Mouse (Mus musculus) layer of hippocampus, adult 18-20 months (tissue): ENCODE results near the gene Stat3. TPM values are rescaled to one million over a fixed set of nuclear protein-coding genes. Genes with fewer than 3 reads are reported as not detected.
A peak's percentile ranks its signal among the peaks of the same experiment; 100 is the strongest.

Experiments
- DNase-seq, 2 experiments: peaks; one replicate each; pipeline ENCODE4 v3.0.0; 2022; ENCODE audit warnings: low spot score in 2 of 2
- long read RNA-seq: library from polyadenylated mRNA; stranded (forward); transcript quantifications from one replicate; pipeline ENCODE4 v2.0.0, GENCODE M21; 2021
- total RNA-seq, 2 experiments: library from RNA; stranded (reverse); gene quantifications; 2 replicates each; pipeline ENCODE4 v1.2.3; 2021

Gene Stat3
- total RNA-seq: 10 to 100 TPM; 35.5 to 35.9 TPM
- long read RNA-seq, full-length matches to known transcripts: 77 of 86 reads
- long read RNA-seq, partial matches to known transcripts: 1 of 86 reads
- long read RNA-seq, other reads (novel, unspliced or antisense): 8 of 86 reads

GRCm38 (mm10) chr11:100939512-100940151 is at the start of gene Stat3:
Gene Stat3, minus strand, starts transcription at chr11:100939540.
- DNase-seq: peak; percentile 98 to 100

- no peak for DNase-seq
Observed at GRCm38 (mm10) chr11:100988674-100989073, 49.3 kb upstream of the Stat3 start.

- no peak for DNase-seq
Observed at GRCm38 (mm10) chr11:100985607-100986006, 46.3 kb upstream of the Stat3 start.

- DNase-seq: no peak
Observed at GRCm38 (mm10) chr11:100983778-100984131, 44.4 kb upstream of the Stat3 start.

GRCm38 (mm10) chr11:100983125-100983777 is 43.9 kb upstream of the Stat3 start:
- peak; percentile 48 to 82 for DNase-seq

GRCm38 (mm10) chr11:100982087-100982486 is 42.7 kb upstream of the Stat3 start:
- no peak for DNase-seq

- no peak for DNase-seq
Observed at GRCm38 (mm10) chr11:100981236-100981635, 41.9 kb upstream of the Stat3 start.

GRCm38 (mm10) chr11:100980438-100980837 is 41.1 kb upstream of the Stat3 start:
- DNase-seq: no peak

- no peak for DNase-seq
Observed at GRCm38 (mm10) chr11:100979887-100980286, 40.5 kb upstream of the Stat3 start.

- no peak for DNase-seq
Observed at GRCm38 (mm10) chr11:100975241-100975640, 35.9 kb upstream of the Stat3 start.

- no peak for DNase-seq
Observed at GRCm38 (mm10) chr11:100974381-100974970, 35.1 kb upstream of the Stat3 start.

- DNase-seq: no peak
Observed at GRCm38 (mm10) chr11:100973245-100973644, 33.9 kb upstream of the Stat3 start.

- DNase-seq: no peak
Observed at GRCm38 (mm10) chr11:100971455-100971854, 32.1 kb upstream of the Stat3 start.

- DNase-seq: peak; percentile 40 to 42
Observed at GRCm38 (mm10) chr11:100970557-100970937, 31.2 kb upstream of the Stat3 start, which contains the start of gene Cavin1. Gene Cavin1, minus strand, starts transcription at chr11:100970887.

GRCm38 (mm10) chr11:100969744-100970556 is 30.6 kb upstream of the Stat3 start:
- no peak for DNase-seq

- DNase-seq: no peak
Observed at GRCm38 (mm10) chr11:100969189-100969743, 29.9 kb upstream of the Stat3 start.

- no peak for DNase-seq
Observed at GRCm38 (mm10) chr11:100968501-100968900, 29.2 kb upstream of the Stat3 start.

GRCm38 (mm10) chr11:100967881-100968420 is 28.6 kb upstream of the Stat3 start:
- no peak for DNase-seq

GRCm38 (mm10) chr11:100967376-100967775 is 28.0 kb upstream of the Stat3 start:
- no peak for DNase-seq

- DNase-seq: no peak
Observed at GRCm38 (mm10) chr11:100965760-100966159, 26.4 kb upstream of the Stat3 start.
